Mouse (Mus musculus) midbrain, embryonic 12.5 days (tissue): ENCODE measurements around the gene Bicc1. TPM values are rescaled to one million over a fixed set of nuclear protein-coding genes. Genes with fewer than 3 reads are reported as not detected.

Experiments
- ATAC-seq: fragments of 200-750 bp; cut with Nextera tagmentation; 2 replicates; pipeline ENCODE4 v1.8.0; 2017; ENCODE audit warnings: low read depth, moderate TSS enrichment, moderate library complexity; ENCODE audit not compliant: low FRiP score
- H3K27ac ChIP-seq: fragments of 300-500 bp; sonication (generic); replicated peaks from 2 replicates; pipeline ENCODE4 v1.5.1; 2016; ENCODE audit warnings: mild to moderate bottlenecking
- H3K27me3 ChIP-seq: fragments of 300-500 bp; sonication (generic); 2 replicates; pipeline ENCODE4 v1.6.1; 2016; ENCODE audit warnings: mild to moderate bottlenecking
- H3K36me3 ChIP-seq: fragments of 300-500 bp; sonication (generic); 2 replicates; pipeline ENCODE4 v1.6.1; 2016
- H3K4me1 ChIP-seq: fragments of 300-500 bp; sonication (generic); 2 replicates; pipeline ENCODE4 v1.6.1; 2016
- H3K4me2 ChIP-seq: fragments of 300-500 bp; sonication (generic); replicated peaks from 2 replicates; pipeline ENCODE4 v1.6.1; 2016; ENCODE audit warnings: mild to moderate bottlenecking, moderate library complexity
- H3K4me3 ChIP-seq: fragments of 300-500 bp; sonication (generic); 2 replicates; pipeline ENCODE4 v1.5.1; 2016; ENCODE audit warnings: mild to moderate bottlenecking
- H3K9ac ChIP-seq: fragments of 300-500 bp; sonication (generic); replicated peaks from 2 replicates; pipeline ENCODE4 v1.6.1; 2016; ENCODE audit warnings: mild to moderate bottlenecking, moderate library complexity
- H3K9me3 ChIP-seq: fragments of 300-500 bp; sonication (generic); 2 replicates; pipeline ENCODE4 v1.6.1; 2016; ENCODE audit warnings: mild to moderate bottlenecking
- WGBS: fragments of 180-500 bp; shearing (Covaris S2); methylation state at CpG from one replicate; pipeline ENCODE4 v1.1.7; 2016; 5-methylcytosine and 5-hydroxymethylcytosine counted together
- polyA plus RNA-seq: library from polyadenylated mRNA; unstranded; fragments of >200 nt; fragmentation: Nextera tagmentation; extraction: Ambion mirVana; gene quantifications from 2 replicates; pipeline ENCODE4 v1.2.1, GENCODE M21; 2016

Gene Bicc1
- polyA plus RNA-seq, 1 experiment from 2014 or later, result 15.2 TPM

DNA sequence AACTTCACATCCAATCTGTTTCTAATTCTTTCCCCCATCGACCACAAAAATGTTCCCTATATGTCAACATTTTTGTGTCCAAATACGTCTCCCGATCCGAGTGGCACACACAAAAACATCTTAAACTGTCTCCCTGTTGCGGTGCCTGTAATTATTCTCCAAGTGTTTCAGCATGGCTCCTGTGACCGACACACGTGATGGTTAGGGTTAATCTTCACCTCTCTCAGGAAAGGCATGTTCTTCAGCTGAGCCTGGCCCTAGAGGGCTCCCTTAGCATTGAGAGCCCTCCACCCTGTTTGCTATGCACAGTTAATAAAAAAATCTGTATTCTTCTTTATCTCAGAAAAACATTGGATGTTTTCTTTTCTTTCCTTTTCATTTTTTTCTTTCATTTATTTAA is 41.7 kb downstream of the Bicc1 start:
- Histone ChIP-seq H3K9ac (no peak overlapping the region), H3K27me3 (no peaks in the 10 kb centered on the region), H3K4me1 (no peaks in the 10 kb centered on the region), H3K9me3 (no peaks in the 10 kb centered on the region), H3K36me3 (no peaks in the 10 kb centered on the region), H3K4me2 (no peak overlapping the region), H3K27ac (no peak overlapping the region), H3K4me3 (no peak overlapping the region)
- 87% methylated on average over 7 of the region's 7 CpGs for WGBS
- ATAC-seq, result no peak

DNA sequence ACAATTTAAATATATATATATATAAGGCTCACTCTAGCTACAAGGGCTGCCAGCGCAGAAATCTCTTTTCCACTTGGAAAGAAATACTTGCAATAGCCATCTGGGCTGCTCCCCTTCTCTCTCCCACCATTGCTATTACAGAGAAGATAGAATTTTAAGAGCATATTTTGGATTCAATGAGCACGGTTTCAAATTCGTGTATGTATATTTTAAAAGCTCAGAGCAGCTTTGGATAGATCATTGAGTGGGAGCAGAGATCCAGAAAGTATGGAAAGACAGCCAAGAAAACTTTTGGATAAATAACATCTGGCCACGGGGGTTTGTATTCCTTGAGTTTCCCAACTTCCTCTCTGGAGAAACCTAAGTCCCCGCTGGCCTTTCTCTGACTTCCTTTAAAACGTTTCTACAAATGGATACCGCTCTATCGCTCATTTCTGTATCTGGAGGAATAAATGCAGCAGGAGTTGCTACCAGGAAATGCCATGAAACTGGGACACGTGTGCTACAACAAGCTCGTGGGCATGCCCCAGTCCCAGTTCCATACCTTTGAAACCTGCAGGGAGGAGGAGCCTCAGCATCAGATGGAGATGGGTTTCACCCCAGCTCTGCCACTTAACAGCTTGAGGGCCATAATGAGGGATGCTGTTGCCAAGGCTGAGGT is 45.1 kb downstream of the Bicc1 start:
- WGBS, result 87% methylated on average over 10 of the region's 10 CpGs

DNA sequence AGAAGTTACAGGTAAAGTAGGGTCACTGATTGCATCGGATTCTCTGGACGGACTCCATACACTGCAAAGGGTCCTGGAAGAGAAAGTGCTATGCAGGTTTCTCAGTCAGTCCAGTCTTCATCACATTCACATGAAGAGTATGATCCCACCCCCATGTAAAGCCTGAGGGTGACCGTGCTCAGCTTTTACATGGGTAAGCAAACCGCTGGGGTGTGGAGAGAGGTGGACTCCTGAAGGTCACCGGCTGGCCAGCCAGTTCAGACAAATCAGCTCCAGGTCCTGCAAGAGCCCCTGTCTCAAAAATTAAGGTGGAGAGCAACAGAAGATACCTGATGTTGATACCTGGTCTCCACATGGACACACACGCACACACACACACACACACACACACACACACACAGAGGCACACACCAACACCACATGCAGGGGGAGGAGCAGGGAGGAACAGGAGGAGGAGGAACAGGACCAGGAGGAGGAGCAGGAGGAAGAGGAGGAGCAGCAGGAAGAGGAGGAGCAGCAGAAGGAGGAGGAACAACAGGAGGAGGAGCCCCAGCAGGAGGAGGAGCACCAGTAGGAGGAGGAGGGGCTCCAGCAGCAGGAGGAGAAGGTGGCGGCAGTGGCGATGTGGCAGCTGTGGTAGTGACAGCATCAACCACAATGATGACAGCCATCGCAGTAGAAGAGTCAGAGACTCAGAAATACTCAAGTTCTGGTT is 52.9 kb downstream of the Bicc1 start:
- 91% methylated on average over 9 of the region's 9 CpGs for WGBS
- Histone ChIP-seq H3K4me2 (no peak overlapping the region), H3K4me1 (no peaks in the 10 kb centered on the region), H3K9ac (no peak overlapping the region), H3K9me3 (no peaks in the 10 kb centered on the region), H3K4me3 (no peak overlapping the region), H3K27me3 (no peaks in the 10 kb centered on the region), H3K36me3 (no peaks in the 10 kb centered on the region), H3K27ac (no peak overlapping the region)
- no peak for ATAC-seq

More for the DNA sequence above, 45.1 kb downstream of the Bicc1 start:
- Histone ChIP-seq H3K4me2 (no peak overlapping the region), H3K9me3 (no peaks in the 10 kb centered on the region), H3K27me3 (no peaks in the 10 kb centered on the region), H3K27ac (no peak overlapping the region; the same call in 1 of the 2 replicates), H3K36me3 (no peaks in the 10 kb centered on the region), H3K9ac (no peak overlapping the region), H3K4me3 (no peak overlapping the region), H3K4me1 (no peaks in the 10 kb centered on the region)
- ATAC-seq, result no peak

DNA sequence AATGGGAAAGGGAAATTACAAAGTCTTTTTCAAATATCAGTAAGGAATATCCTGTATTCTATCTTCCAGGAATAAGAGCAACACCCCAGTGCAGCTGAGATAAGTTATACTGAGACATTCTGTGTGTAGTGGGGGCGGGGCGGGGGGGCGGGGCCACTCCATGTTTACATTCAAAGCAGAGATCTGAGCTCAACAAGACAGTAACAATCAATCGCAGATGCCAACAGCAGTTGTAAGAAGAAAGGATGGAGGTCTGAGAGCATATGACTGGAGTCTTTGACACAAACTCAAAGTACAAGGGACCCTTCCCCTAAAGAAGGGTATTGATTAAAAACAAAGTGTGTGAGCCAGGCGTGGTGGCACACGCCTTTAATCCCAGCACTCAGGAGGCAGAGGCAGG is 54.7 kb downstream of the Bicc1 start:
- Histone ChIP-seq H3K4me3 (no peak overlapping the region), H3K4me1 (0 out of 2 replicates have a peak, but pooled peaks cover 3% of the 10 kb centered on the region), H3K4me2 (no peak overlapping the region), H3K27ac (no peak overlapping the region), H3K36me3 (no peaks in the 10 kb centered on the region), H3K9me3 (no peaks in the 10 kb centered on the region), H3K9ac (no peak overlapping the region), H3K27me3 (no peaks in the 10 kb centered on the region)
- ATAC-seq, result no peak
- WGBS, result 76% methylated on average over 6 of the region's 6 CpGs

DNA sequence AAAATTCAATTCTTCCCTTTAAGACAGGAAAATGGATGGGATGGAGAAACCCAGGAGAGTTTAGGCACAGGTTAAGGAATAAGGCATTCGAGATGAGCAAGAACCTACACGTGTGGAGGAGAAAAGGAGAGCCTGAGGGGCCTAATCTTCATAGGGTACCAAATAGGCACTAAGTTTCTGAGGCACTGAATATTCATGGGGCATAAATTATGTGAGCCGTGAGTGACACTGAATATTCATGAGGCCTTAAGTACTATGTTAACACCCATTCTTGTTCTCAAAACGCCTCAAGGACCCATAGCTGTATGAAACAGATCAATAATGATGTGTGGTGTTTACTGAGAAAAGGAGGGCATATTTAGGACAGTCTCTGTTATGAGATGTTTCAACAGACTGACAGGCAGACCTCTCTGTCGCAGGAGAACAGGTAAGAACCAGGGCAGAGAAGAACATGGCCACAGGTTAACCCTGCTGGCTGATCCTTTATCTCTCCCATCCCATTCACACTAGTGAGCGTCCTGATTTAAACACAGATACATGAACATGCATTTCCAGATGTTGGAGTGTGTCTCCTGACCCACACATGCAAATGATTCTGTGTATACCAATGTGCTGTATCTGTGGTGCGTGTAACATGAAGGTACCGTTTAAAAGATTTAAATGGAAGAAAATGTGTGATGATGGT is 58.5 kb downstream of the Bicc1 start:
- Histone ChIP-seq H3K4me3 (no peak overlapping the region), H3K27ac (no peak overlapping the region), H3K27me3 (no peaks in the 10 kb centered on the region), H3K4me1 (0 out of 2 replicates have a peak, but pooled peaks cover 3% of the 10 kb centered on the region), H3K9me3 (no peaks in the 10 kb centered on the region), H3K9ac (no peak overlapping the region), H3K4me2 (no peak overlapping the region), H3K36me3 (no peaks in the 10 kb centered on the region)
- peak; percentile 77 for ATAC-seq
- 56% methylated on average over 8 of the region's 8 CpGs for WGBS

DNA sequence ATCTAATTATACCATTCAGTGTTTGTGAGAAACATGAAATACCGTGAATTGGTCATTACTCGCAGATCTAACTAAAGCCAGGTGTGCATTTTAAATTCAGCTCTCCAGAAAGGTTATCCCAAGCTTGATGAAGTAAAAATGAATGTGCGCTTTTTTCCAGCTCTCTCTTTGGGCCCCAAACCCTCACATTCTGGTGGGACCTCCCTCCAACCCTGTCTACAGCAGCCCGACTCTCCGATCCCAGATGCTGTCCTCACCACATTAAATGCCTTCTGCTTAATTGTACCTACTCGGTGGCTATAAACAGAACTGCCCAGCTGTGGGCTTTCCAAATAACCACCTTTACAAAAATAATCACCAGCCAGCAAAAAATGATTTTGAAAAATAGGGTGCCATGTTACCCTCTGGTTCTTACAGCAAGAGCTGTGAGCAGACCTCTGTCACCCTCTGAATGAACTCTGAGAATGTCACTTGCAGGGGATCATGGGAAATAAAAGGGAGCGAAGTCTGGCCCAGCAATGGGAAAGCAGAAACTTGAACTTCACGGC is 64.7 kb downstream of the Bicc1 start:
- Histone ChIP-seq H3K9ac (no peak overlapping the region), H3K4me1 (no peaks in the 10 kb centered on the region), H3K4me2 (no peak overlapping the region), H3K27ac (no peak overlapping the region), H3K4me3 (no peak overlapping the region), H3K27me3 (no peaks in the 10 kb centered on the region), H3K36me3 (no peaks in the 10 kb centered on the region), H3K9me3 (no peaks in the 10 kb centered on the region)
- ATAC-seq, result no peak
- WGBS, result 86% methylated on average over 8 of the region's 8 CpGs

DNA sequence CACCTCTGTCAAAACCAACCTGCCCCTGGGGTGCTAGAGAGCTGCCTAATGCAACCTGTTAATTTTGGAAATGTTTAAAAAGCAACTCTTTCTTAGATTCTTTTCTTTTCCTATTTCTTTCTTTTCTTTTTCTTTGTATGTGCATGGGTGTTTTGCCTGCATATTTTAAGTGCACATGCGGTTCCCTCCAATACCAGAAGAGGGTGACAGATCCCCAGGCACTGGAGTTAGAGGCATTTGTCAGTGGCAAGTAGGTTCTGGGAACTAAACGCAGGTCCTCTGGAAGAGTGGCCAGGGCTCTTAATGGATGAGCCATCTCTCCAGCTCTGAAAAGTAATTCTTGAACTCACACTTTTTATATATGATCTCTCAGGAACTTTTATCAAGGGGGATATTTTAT is 66.2 kb downstream of the Bicc1 start:
- 83% methylated on average over 2 of the region's 2 CpGs for WGBS
- Histone ChIP-seq H3K4me2 (no peak overlapping the region), H3K27ac (no peak overlapping the region), H3K4me3 (no peak overlapping the region), H3K9ac (no peak overlapping the region), H3K4me1 (no peaks in the 10 kb centered on the region), H3K9me3 (no peaks in the 10 kb centered on the region), H3K36me3 (no peaks in the 10 kb centered on the region), H3K27me3 (no peaks in the 10 kb centered on the region)
- ATAC-seq, result no peak

DNA sequence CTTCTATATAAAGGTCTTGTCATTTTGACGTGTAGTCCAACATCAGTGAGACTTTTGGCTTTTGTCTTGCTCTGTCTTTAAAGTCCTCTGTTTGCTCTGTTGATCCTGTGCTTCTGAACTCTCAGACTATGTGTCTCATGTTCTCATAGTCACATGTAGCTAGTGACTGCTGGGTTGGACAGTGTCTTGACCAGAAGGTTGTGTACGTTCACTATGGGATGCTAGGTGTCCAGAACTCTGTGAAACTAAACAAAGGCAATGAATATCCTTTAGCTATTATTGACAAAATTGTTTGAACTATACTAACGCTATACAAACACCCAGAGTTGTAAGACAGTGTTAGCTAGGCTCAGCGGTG is 72.2 kb downstream of the Bicc1 start:
- no peak overlapping the region for H3K27ac ChIP-seq
- no peak overlapping the region for H3K4me2 ChIP-seq
- H3K4me3 ChIP-seq, result no peak overlapping the region
- H3K4me1 ChIP-seq, result no peaks in the 10 kb centered on the region
- WGBS, result 85% methylated on average over 4 of the region's 4 CpGs
- no peaks in the 10 kb centered on the region for H3K36me3 ChIP-seq
- no peaks in the 10 kb centered on the region for H3K27me3 ChIP-seq
- no peak for ATAC-seq
- H3K9ac ChIP-seq, result no peak overlapping the region
- H3K9me3 ChIP-seq, result no peaks in the 10 kb centered on the region

DNA sequence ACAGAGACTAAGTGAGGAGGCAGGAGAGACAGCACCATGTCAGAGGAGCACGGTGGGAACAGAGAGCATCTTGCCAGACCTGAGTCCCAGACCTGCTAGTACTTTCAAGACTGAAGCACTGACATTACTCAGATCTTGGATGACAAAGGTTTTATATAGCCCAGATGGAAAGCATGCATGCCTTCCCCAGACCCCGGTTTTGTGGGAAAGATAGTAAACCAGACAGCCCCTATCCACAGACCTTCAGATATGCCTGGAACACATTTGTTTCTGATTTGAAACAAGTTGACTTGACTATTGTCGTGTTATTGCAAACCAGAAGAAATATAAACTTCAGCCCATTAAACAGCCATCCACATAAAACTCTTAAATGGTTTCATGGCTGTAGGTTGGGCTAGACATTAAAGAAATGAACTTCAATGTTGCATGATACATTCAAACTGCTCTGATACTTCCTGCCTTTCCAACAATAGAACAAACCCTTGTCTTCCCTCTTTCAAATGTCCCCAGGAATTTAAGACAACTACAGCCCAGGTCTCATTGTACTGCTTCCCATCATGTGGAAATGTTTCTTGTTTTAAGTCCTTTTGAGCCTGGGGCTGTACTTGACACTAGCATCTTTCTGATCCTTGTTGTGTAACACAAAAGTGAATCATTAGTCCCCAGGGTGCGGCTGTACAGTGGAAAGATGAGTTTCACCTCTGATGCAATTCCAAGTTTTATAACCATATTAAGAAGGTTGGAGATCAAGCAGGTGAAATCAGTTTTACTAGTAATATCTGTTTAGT is 72.7 kb downstream of the Bicc1 start:
- WGBS, result 82% methylated on average over 4 of the region's 4 CpGs
- no peak overlapping the region for H3K27ac ChIP-seq
- H3K9me3 ChIP-seq, result no peaks in the 10 kb centered on the region
- no peak for ATAC-seq
- H3K27me3 ChIP-seq, result no peaks in the 10 kb centered on the region
- H3K4me3 ChIP-seq, result no peak overlapping the region
- H3K4me2 ChIP-seq, result no peak overlapping the region
- H3K9ac ChIP-seq, result no peak overlapping the region
- no peaks in the 10 kb centered on the region for H3K36me3 ChIP-seq
- H3K4me1 ChIP-seq, result no peaks in the 10 kb centered on the region

DNA sequence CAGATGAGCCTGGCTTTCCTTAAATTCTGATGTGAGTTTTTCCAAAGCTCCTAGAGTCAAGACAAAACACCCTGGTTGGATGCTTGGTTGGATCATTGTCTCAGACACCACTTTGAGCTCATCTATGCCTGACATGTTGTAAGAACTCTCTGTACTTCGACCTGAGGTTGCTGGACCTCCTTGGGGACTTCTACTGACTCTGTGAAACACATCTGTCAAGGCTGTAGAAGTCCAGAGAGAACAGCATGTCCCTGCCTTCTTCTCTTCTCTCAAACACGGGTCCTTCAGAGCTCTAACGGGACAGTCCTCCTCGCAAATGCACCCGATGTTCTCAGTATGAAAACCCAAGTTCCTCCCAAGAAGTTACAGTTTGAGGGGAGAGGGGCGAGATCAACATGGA is 76.5 kb downstream of the Bicc1 start:
- Histone ChIP-seq H3K9ac (no peak overlapping the region), H3K36me3 (no peaks in the 10 kb centered on the region), H3K27me3 (no peaks in the 10 kb centered on the region), H3K27ac (no peak overlapping the region), H3K4me1 (no peaks in the 10 kb centered on the region), H3K4me3 (no peak overlapping the region), H3K4me2 (no peak overlapping the region), H3K9me3 (no peaks in the 10 kb centered on the region)
- 82% methylated on average over 6 of the region's 6 CpGs for WGBS
- ATAC-seq, result no peak

DNA sequence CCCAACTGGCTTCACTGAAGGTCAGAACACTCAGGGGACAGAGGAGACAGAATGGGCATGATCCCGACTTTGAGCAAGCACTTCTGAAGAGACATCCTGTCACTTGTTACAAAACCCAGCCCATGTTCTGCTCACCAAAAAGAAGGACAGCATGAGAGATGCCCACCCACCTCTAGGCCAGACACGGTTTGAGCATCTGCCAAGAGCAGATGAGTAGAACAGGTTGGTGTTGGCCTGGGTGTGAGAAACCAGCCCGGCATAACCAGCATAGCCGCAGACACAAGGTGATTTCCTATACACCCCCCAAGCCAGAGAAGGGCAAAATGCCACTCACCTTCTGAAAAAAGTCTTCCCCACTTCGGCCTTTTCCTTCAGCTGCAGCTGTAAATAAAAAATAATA is 80.6 kb downstream of the Bicc1 start:
- Histone ChIP-seq H3K9ac (no peak overlapping the region), H3K36me3 (no peaks in the 10 kb centered on the region), H3K27ac (no peak overlapping the region), H3K27me3 (no peaks in the 10 kb centered on the region), H3K4me2 (no peak overlapping the region), H3K4me3 (no peak overlapping the region), H3K4me1 (no peaks in the 10 kb centered on the region), H3K9me3 (no peaks in the 10 kb centered on the region)
- no peak for ATAC-seq
- 94% methylated on average over 5 of the region's 5 CpGs for WGBS
